Mouse (Mus musculus): Measurements from ENCODE around the gene Gm10306. TPM values are rescaled to one million over a fixed set of nuclear protein-coding genes. Genes with fewer than 3 reads are reported as not detected.

Gene Gm10306
- total RNA-seq (2017): not detected in 2 replicates

- ATAC-seq (replicated peaks in 1 of 2; ENCODE audit: insufficient read depth in 1 of 2, low FRiP score in 2 of 2, low TSS enrichment in 1 of 2, low read depth in 1 of 2, poor library complexity in 2 of 2, severe bottlenecking in 2 of 2): peak; percentile 99
Measured at GRCm38 (mm10) chr4:94556265-94557054, at the start of gene Gm10306, which contains the start of gene Caap1. Gene Gm10306, plus strand, starts transcription at chr4:94556546. Gene Caap1, minus strand, starts transcription at chr4:94556796.

GRCm38 (mm10) chr4:94515366-94515765 is 41.0 kb upstream of the Gm10306 start:
- ATAC-seq (replicated peaks in 1 of 2; ENCODE audit: insufficient read depth in 1 of 2, low FRiP score in 2 of 2, low TSS enrichment in 1 of 2, low read depth in 1 of 2, poor library complexity in 2 of 2, severe bottlenecking in 2 of 2): peak in 1 of 2 experiments; percentile 32; a peak in 1 of 4 replicates

- peak; percentile 75 to 80 for ATAC-seq (replicated peaks in 1 of 2; ENCODE audit: insufficient read depth in 1 of 2, low FRiP score in 2 of 2, low TSS enrichment in 1 of 2, low read depth in 1 of 2, poor library complexity in 2 of 2, severe bottlenecking in 2 of 2)
Measured at GRCm38 (mm10) chr4:94517631-94518030, 38.7 kb upstream of the Gm10306 start.

GRCm38 (mm10) chr4:94523321-94523720 is 33.0 kb upstream of the Gm10306 start:
- ATAC-seq (replicated peaks in 1 of 2; ENCODE audit: insufficient read depth in 1 of 2, low FRiP score in 2 of 2, low TSS enrichment in 1 of 2, low read depth in 1 of 2, poor library complexity in 2 of 2, severe bottlenecking in 2 of 2): no peak; a peak in 1 of 4 replicates

- no peak for ATAC-seq (replicated peaks in 1 of 2; ENCODE audit: insufficient read depth in 1 of 2, low FRiP score in 2 of 2, low TSS enrichment in 1 of 2, low read depth in 1 of 2, poor library complexity in 2 of 2, severe bottlenecking in 2 of 2)
Measured at GRCm38 (mm10) chr4:94529448-94529847, 26.9 kb upstream of the Gm10306 start.

- peak in 1 of 2 experiments; percentile 22; a peak in 2 of 4 replicates for ATAC-seq (replicated peaks in 1 of 2; ENCODE audit: insufficient read depth in 1 of 2, low FRiP score in 2 of 2, low TSS enrichment in 1 of 2, low read depth in 1 of 2, poor library complexity in 2 of 2, severe bottlenecking in 2 of 2)
Measured at GRCm38 (mm10) chr4:94533205-94533604, 23.1 kb upstream of the Gm10306 start.

- ATAC-seq (replicated peaks in 1 of 2; ENCODE audit: insufficient read depth in 1 of 2, low FRiP score in 2 of 2, low TSS enrichment in 1 of 2, low read depth in 1 of 2, poor library complexity in 2 of 2, severe bottlenecking in 2 of 2): no peak
Measured at GRCm38 (mm10) chr4:94543041-94543440, 13.3 kb upstream of the Gm10306 start.

GRCm38 (mm10) chr4:94544321-94544720 is 12.0 kb upstream of the Gm10306 start:
- ATAC-seq (replicated peaks in 1 of 2; ENCODE audit: insufficient read depth in 1 of 2, low FRiP score in 2 of 2, low TSS enrichment in 1 of 2, low read depth in 1 of 2, poor library complexity in 2 of 2, severe bottlenecking in 2 of 2): no peak

GRCm38 (mm10) chr4:94554955-94555494 is 1.3 kb upstream of the Gm10306 start:
- no peak for ATAC-seq (replicated peaks in 1 of 2; ENCODE audit: insufficient read depth in 1 of 2, low FRiP score in 2 of 2, low TSS enrichment in 1 of 2, low read depth in 1 of 2, poor library complexity in 2 of 2, severe bottlenecking in 2 of 2)

- ATAC-seq (replicated peaks in 1 of 2; ENCODE audit: insufficient read depth in 1 of 2, low FRiP score in 2 of 2, low TSS enrichment in 1 of 2, low read depth in 1 of 2, poor library complexity in 2 of 2, severe bottlenecking in 2 of 2): no peak
Measured at GRCm38 (mm10) chr4:94557145-94557544, 799 bp downstream of the Gm10306 start.

GRCm38 (mm10) chr4:94559266-94559665 is 2.9 kb downstream of the Gm10306 start:
- no peak for ATAC-seq (replicated peaks in 1 of 2; ENCODE audit: insufficient read depth in 1 of 2, low FRiP score in 2 of 2, low TSS enrichment in 1 of 2, low read depth in 1 of 2, poor library complexity in 2 of 2, severe bottlenecking in 2 of 2)

GRCm38 (mm10) chr4:94560316-94560715 is 4.0 kb downstream of the Gm10306 start:
- ATAC-seq (replicated peaks in 1 of 2; ENCODE audit: insufficient read depth in 1 of 2, low FRiP score in 2 of 2, low TSS enrichment in 1 of 2, low read depth in 1 of 2, poor library complexity in 2 of 2, severe bottlenecking in 2 of 2): no peak

GRCm38 (mm10) chr4:94561954-94562648 is 5.8 kb downstream of the Gm10306 start:
- ATAC-seq (replicated peaks in 1 of 2; ENCODE audit: insufficient read depth in 1 of 2, low FRiP score in 2 of 2, low TSS enrichment in 1 of 2, low read depth in 1 of 2, poor library complexity in 2 of 2, severe bottlenecking in 2 of 2): no peak

GRCm38 (mm10) chr4:94564297-94564696 is 8.0 kb downstream of the Gm10306 start:
- ATAC-seq (replicated peaks in 1 of 2; ENCODE audit: insufficient read depth in 1 of 2, low FRiP score in 2 of 2, low TSS enrichment in 1 of 2, low read depth in 1 of 2, poor library complexity in 2 of 2, severe bottlenecking in 2 of 2): 0 out of 4 replicates have a peak, but pooled peaks of 1 of the 2 experiments have one; percentile 22

- no peak for ATAC-seq (replicated peaks in 1 of 2; ENCODE audit: insufficient read depth in 1 of 2, low FRiP score in 2 of 2, low TSS enrichment in 1 of 2, low read depth in 1 of 2, poor library complexity in 2 of 2, severe bottlenecking in 2 of 2)
Measured at GRCm38 (mm10) chr4:94572677-94573076, 16.3 kb downstream of the Gm10306 start.

GRCm38 (mm10) chr4:94591765-94592381 is 35.5 kb downstream of the Gm10306 start:
- no peak for ATAC-seq (replicated peaks in 1 of 2; ENCODE audit: insufficient read depth in 1 of 2, low FRiP score in 2 of 2, low TSS enrichment in 1 of 2, low read depth in 1 of 2, poor library complexity in 2 of 2, severe bottlenecking in 2 of 2)

- ATAC-seq (replicated peaks in 1 of 2; ENCODE audit: insufficient read depth in 1 of 2, low FRiP score in 2 of 2, low TSS enrichment in 1 of 2, low read depth in 1 of 2, poor library complexity in 2 of 2, severe bottlenecking in 2 of 2): no peak
Measured at GRCm38 (mm10) chr4:94592709-94593108, 36.4 kb downstream of the Gm10306 start.

GRCm38 (mm10) chr4:94601395-94601794 is 45.0 kb downstream of the Gm10306 start:
- no peak for ATAC-seq (replicated peaks in 1 of 2; ENCODE audit: insufficient read depth in 1 of 2, low FRiP score in 2 of 2, low TSS enrichment in 1 of 2, low read depth in 1 of 2, poor library complexity in 2 of 2, severe bottlenecking in 2 of 2)
